Comparison of ENCODE assay signal across 7 mouse cellular contexts in the genomic region with DNA sequence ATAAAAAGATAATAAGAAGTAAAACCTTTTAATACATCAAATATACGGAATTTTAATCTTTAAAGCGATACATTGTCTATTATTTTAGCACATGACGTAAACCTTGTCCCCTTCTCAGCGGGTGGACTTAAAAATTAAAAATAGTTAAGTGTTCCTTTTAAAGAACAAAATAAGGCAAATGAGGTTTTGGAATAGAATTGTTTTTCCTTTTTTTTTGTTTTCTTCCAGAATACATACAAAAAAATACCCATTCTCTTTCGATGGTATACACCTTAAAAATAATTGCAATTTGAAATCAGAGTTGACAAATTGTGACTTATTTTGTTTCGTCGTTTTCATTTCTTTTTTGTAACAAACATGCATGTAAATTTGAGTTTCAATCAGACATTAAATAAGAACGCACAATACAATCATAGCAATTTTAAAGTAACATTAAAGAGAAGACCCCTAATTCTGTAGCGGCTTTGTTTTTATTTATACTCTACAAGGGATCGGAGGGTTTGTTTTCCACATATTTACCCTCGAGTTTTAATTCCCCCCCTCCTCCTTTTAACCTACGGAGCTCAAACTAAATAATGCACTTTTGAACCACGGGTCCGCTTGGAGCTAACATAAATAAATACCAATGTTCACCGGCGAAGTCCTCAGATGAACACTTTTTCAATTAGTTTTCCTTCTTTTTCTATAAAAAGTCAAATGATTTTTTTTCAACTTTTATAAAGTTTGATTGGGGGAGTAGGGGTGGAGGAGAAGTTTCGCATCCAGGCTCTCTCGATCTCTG. TPM values are rescaled to one million over a fixed set of nuclear protein-coding genes. Genes with fewer than 3 reads are reported as not detected.
DNase-seq lines count a peak whose midpoint lies in the region; ATAC-seq lines count a peak whose summit lies in the region.

No protein-coding gene starts in this region.

- H3K4me3 ChIP-seq in lung, embryonic 16.5 days (ENCODE audit: low read length), result peak overlapping the region; percentile 80
- H3K4me3 ChIP-seq in forebrain, embryonic 16.5 days (replicated peaks; ENCODE audit: low read length), result peak overlapping the region; percentile 70
- peak overlapping the region; percentile 60 for H3K4me3 ChIP-seq in liver, embryonic 12.5 days
- peak overlapping the region; percentile 98 for H3K4me3 ChIP-seq in stomach, embryonic 16.5 days (replicated peaks; ENCODE audit: low read length)

- 7% methylated on average over 18 of the region's 18 CpGs for WGBS in lung, embryonic 16.5 days
- 9% methylated on average over 18 of the region's 18 CpGs for WGBS in forebrain, embryonic 16.5 days
- 6% methylated on average over 18 of the region's 18 CpGs for WGBS in liver, embryonic 12.5 days (ENCODE audit: insufficient replicate concordance)
- WGBS in stomach, embryonic 16.5 days, result 13% methylated on average over 18 of the region's 18 CpGs

- no peak for ATAC-seq in lung, embryonic 16.5 days (ENCODE audit: low read depth)
- no peak for ATAC-seq in forebrain, embryonic 16.5 days
- no peak for ATAC-seq in liver, embryonic 12.5 days
- no peak for ATAC-seq in stomach, embryonic 16.5 days (ENCODE audit: insufficient read depth, low FRiP score)
- ATAC-seq in granulocyte monocyte progenitor cell, adult 5-6 weeks (replicated peaks; ENCODE audit: poor library complexity, severe bottlenecking), result no peak

- peaks cover 11% of the 10 kb centered on the region; the same call in 1 of the 2 replicates for H3K36me3 ChIP-seq in lung, embryonic 16.5 days (ENCODE audit: control insufficient read depth, insufficient read depth, low read length)
- H3K36me3 ChIP-seq in forebrain, embryonic 16.5 days (ENCODE audit: control insufficient read depth, insufficient read depth), result no peaks in the 10 kb centered on the region
- 0 out of 2 replicates have a peak, but pooled peaks cover 5% of the 10 kb centered on the region for H3K36me3 ChIP-seq in liver, embryonic 12.5 days
- H3K36me3 ChIP-seq in stomach, embryonic 16.5 days (ENCODE audit: control insufficient read depth, insufficient read depth, low read length), result 0 out of 2 replicates have a peak, but pooled peaks cover 5% of the 10 kb centered on the region

- H3K9ac ChIP-seq in lung, embryonic 16.5 days (ENCODE audit: low read length), result peak overlapping the region; percentile 94
- H3K9ac ChIP-seq in forebrain, embryonic 16.5 days (replicated peaks; ENCODE audit: low read depth, low read length), result no peak overlapping the region
- H3K9ac ChIP-seq in liver, embryonic 12.5 days, result no peak overlapping the region
- H3K9ac ChIP-seq in stomach, embryonic 16.5 days (ENCODE audit: low read length), result peak overlapping the region; percentile 99

- H3K4me2 ChIP-seq in lung, embryonic 16.5 days (ENCODE audit: low read depth, low read length), result peak overlapping the region; percentile 88
- H3K4me2 ChIP-seq in forebrain, embryonic 16.5 days (ENCODE audit: low read length), result peak overlapping the region; percentile 87
- H3K4me2 ChIP-seq in liver, embryonic 12.5 days, result peak overlapping the region; percentile 69
- peak overlapping the region; percentile 94 for H3K4me2 ChIP-seq in stomach, embryonic 16.5 days (ENCODE audit: low read depth, low read length)

- peaks cover 7% of the 10 kb centered on the region for H3K4me1 ChIP-seq in lung, embryonic 16.5 days (replicated peaks; ENCODE audit: control insufficient read depth, insufficient read depth, low read length)
- peaks cover 52% of the 10 kb centered on the region for H3K4me1 ChIP-seq in forebrain, embryonic 16.5 days (replicated peaks; ENCODE audit: control insufficient read depth, insufficient read depth, low read length)
- H3K4me1 ChIP-seq in liver, embryonic 12.5 days, result peaks cover 39% of the 10 kb centered on the region
- peaks cover 12% of the 10 kb centered on the region for H3K4me1 ChIP-seq in stomach, embryonic 16.5 days (ENCODE audit: control insufficient read depth, insufficient read depth, low read length)

- no peaks in the 10 kb centered on the region for H3K27me3 ChIP-seq in lung, embryonic 16.5 days (ENCODE audit: control insufficient read depth, insufficient read depth, low read depth, low read length)
- H3K27me3 ChIP-seq in forebrain, embryonic 16.5 days (replicated peaks; ENCODE audit: control insufficient read depth, insufficient read depth, low read length), result peaks cover 50% of the 10 kb centered on the region
- H3K27me3 ChIP-seq in liver, embryonic 12.5 days (replicated peaks), result peaks cover 97% of the 10 kb centered on the region
- H3K27me3 ChIP-seq in stomach, embryonic 16.5 days (ENCODE audit: control insufficient read depth, insufficient read depth, low read length), result no peaks in the 10 kb centered on the region

- DNase-seq in lung, postnatal 4 days, result no peak
- no peak for DNase-seq in cerebellum, postnatal 10 days

- H3K27ac ChIP-seq in lung, embryonic 16.5 days (ENCODE audit: low read length), result peak overlapping the region; percentile 99
- H3K27ac ChIP-seq in forebrain, embryonic 16.5 days (ENCODE audit: low read length), result no peak overlapping the region
- no peak overlapping the region for H3K27ac ChIP-seq in liver, embryonic 12.5 days
- H3K27ac ChIP-seq in stomach, embryonic 16.5 days (ENCODE audit: low read length), result peak overlapping the region; percentile 99

- H3K9me3 ChIP-seq in lung, embryonic 16.5 days (ENCODE audit: control insufficient read depth, low read length), result no peaks in the 10 kb centered on the region
- H3K9me3 ChIP-seq in forebrain, embryonic 16.5 days (ENCODE audit: control insufficient read depth, low read length), result no peaks in the 10 kb centered on the region
- H3K9me3 ChIP-seq in liver, embryonic 12.5 days (replicated peaks), result no peaks in the 10 kb centered on the region
- no peaks in the 10 kb centered on the region for H3K9me3 ChIP-seq in stomach, embryonic 16.5 days (replicated peaks; ENCODE audit: control insufficient read depth, low read length)

RNA-seq across cellular contexts. Expression of gene Zfp503, which starts 5.3 kb away (rescaled TPM):
- polyA plus RNA-seq in lung, embryonic 16.5 days (2015; fragmentation: Nextera tagmentation; extraction: Ambion mirVana), result 14.2 and 17.1 TPM in 2 replicates
- 5.4 and 5.5 TPM in 2 replicates for polyA plus RNA-seq in forebrain, embryonic 16.5 days (2015; fragmentation: Nextera tagmentation; extraction: Ambion mirVana)
- 2.8 and 4.0 TPM in 2 replicates for polyA plus RNA-seq in liver, embryonic 12.5 days (2016; fragmentation: Nextera tagmentation; extraction: Ambion mirVana)
- polyA plus RNA-seq in stomach, embryonic 16.5 days (2015; fragmentation: Nextera tagmentation; extraction: Ambion mirVana), result 7.1 and 10.1 TPM in 2 replicates
- total RNA-seq in granulocyte monocyte progenitor cell, adult 5-6 weeks (2014; fragmentation: Nextera tagmentation), result not detected in 2 replicates
- total RNA-seq in granulocyte monocyte progenitor cell, adult 5-6 weeks (2017), result 0.04 and 0.05 TPM in 2 replicates

RNA-seq across cellular contexts. Expression of gene Lrmda, which starts 35.4 kb away (rescaled TPM):
- polyA plus RNA-seq in lung, embryonic 16.5 days (2015; fragmentation: Nextera tagmentation; extraction: Ambion mirVana), result 1.2 and 1.3 TPM in 2 replicates
- 0.30 TPM in 1 of 2 replicates, not detected in the other for polyA plus RNA-seq in forebrain, embryonic 16.5 days (2015; fragmentation: Nextera tagmentation; extraction: Ambion mirVana)
- polyA plus RNA-seq in liver, embryonic 12.5 days (2016; fragmentation: Nextera tagmentation; extraction: Ambion mirVana), result 0.23 and 0.49 TPM in 2 replicates
- polyA plus RNA-seq in stomach, embryonic 16.5 days (2015; fragmentation: Nextera tagmentation; extraction: Ambion mirVana), result 0.86 and 0.94 TPM in 2 replicates
- 30.9 and 34.8 TPM in 2 replicates for total RNA-seq in granulocyte monocyte progenitor cell, adult 5-6 weeks (2014; fragmentation: Nextera tagmentation)
- 19.3 and 23.4 TPM in 2 replicates for total RNA-seq in granulocyte monocyte progenitor cell, adult 5-6 weeks (2017)

Comparison
In these comparisons a context has a peak if more than half of its experiments do, and no peak if none do; other contexts are left out.
1. H3K27ac ChIP-seq: peak in lung, embryonic 16.5 days (single experiment) and stomach, embryonic 16.5 days (single experiment); none in forebrain, embryonic 16.5 days (single experiment) and liver, embryonic 12.5 days (single experiment).
2. H3K9ac ChIP-seq: peak in lung, embryonic 16.5 days (single experiment) and stomach, embryonic 16.5 days (single experiment); none in forebrain, embryonic 16.5 days (single experiment) and liver, embryonic 12.5 days (single experiment).
3. Peak in every context shown above with its lines, with median percentiles within 50 percentile points of each other: H3K4me2 ChIP-seq and H3K4me3 ChIP-seq.